ENCODE assay signal across 11 mouse cellular contexts in genomic region chr11:98339679-98340287, GRCm38 (mm10). TPM values are rescaled to one million over a fixed set of nuclear protein-coding genes. Genes with fewer than 3 reads are reported as not detected.
DNase-seq lines count a peak whose midpoint lies in the region; ATAC-seq lines count a peak whose summit lies in the region.
"Had no signal": no experiment of that assay in that cellular context is flagged by ENCODE, and none has a peak within 500 bp of the region (broad histone marks: within the 10 kb centered on the region; RNA-seq: fewer than 3 reads in every experiment).

No protein-coding gene starts in this region.

- 10% methylated on average over 11 of the region's 11 CpGs for WGBS in heart, embryonic 11.5 days (ENCODE audit: insufficient replicate concordance)
- 7% methylated on average over 11 of the region's 11 CpGs for WGBS in forebrain, embryonic 11.5 days
- WGBS in liver, embryonic 15.5 days (ENCODE audit: insufficient replicate concordance): 10% methylated on average over 11 of the region's 11 CpGs

- 0 out of 2 replicates have a peak, but pooled peaks have one; percentile 20 for ATAC-seq in heart, embryonic 11.5 days (replicated peaks; ENCODE audit: insufficient number of reproducible peaks, low FRiP score, low TSS enrichment)
- ATAC-seq in forebrain, embryonic 11.5 days (replicated peaks; ENCODE audit: low FRiP score): no peak
- no peak for ATAC-seq in liver, embryonic 15.5 days (ENCODE audit: insufficient read depth)

- no peaks in the 10 kb centered on the region for H3K36me3 ChIP-seq in heart, embryonic 11.5 days (ENCODE audit: control insufficient read depth, insufficient read depth, low read length)
- H3K36me3 ChIP-seq in forebrain, embryonic 11.5 days (ENCODE audit: control insufficient read depth, insufficient read depth, low read length): no peaks in the 10 kb centered on the region
- no peaks in the 10 kb centered on the region for H3K36me3 ChIP-seq in liver, embryonic 15.5 days (replicated peaks)

- peaks cover 5% of the 10 kb centered on the region for H3K4me1 ChIP-seq in heart, embryonic 11.5 days (ENCODE audit: control insufficient read depth, insufficient read depth, low read length)
- peaks cover 20% of the 10 kb centered on the region for H3K4me1 ChIP-seq in forebrain, embryonic 11.5 days (replicated peaks; ENCODE audit: control insufficient read depth, insufficient read depth, low read length)
- peaks cover 21% of the 10 kb centered on the region for H3K4me1 ChIP-seq in liver, embryonic 15.5 days (replicated peaks)

- intact Hi-C loops in heart, postnatal 14 days (cut with DNase I): no loop called here

- no peak overlapping the region for H3K27ac ChIP-seq in heart, embryonic 11.5 days (ENCODE audit: low read depth, low read length)
- H3K27ac ChIP-seq in forebrain, embryonic 11.5 days (ENCODE audit: low read depth, low read length): 0 out of 2 replicates have a peak overlapping the region, but pooled peaks have one; percentile 12
- H3K27ac ChIP-seq in liver, embryonic 15.5 days (replicated peaks): no peak overlapping the region

- DNase-seq in heart, postnatal 14 days: no peak
- DNase-seq in A20 (ENCODE audit: low read depth, low spot score): peak; percentile 55
- DNase-seq in forebrain, embryonic 11.5 days (ENCODE audit: low spot score): no peak
- DNase-seq in Muller cell, postnatal 12 days (ENCODE audit: inconsistent ontology term): no peak
- no peak for DNase-seq in urinary bladder, postnatal 25 days (ENCODE audit: low spot score)
- DNase-seq in layer of hippocampus, postnatal 36 days: no peak
- DNase-seq: adrenal gland, postnatal 10 days had no signal

- H3K27me3 ChIP-seq in heart, embryonic 11.5 days (ENCODE audit: control insufficient read depth, insufficient read depth, low read length): peaks cover 76% of the 10 kb centered on the region
- H3K27me3 ChIP-seq in forebrain, embryonic 11.5 days (ENCODE audit: control insufficient read depth, insufficient read depth, low read length): peaks cover 77% of the 10 kb centered on the region
- peaks cover 95% of the 10 kb centered on the region for H3K27me3 ChIP-seq in liver, embryonic 15.5 days

- H3K9me3 ChIP-seq in heart, embryonic 11.5 days (replicated peaks; ENCODE audit: control insufficient read depth, low read length): no peaks in the 10 kb centered on the region
- H3K9me3 ChIP-seq in forebrain, embryonic 11.5 days (ENCODE audit: control insufficient read depth, low read length): no peaks in the 10 kb centered on the region
- no peaks in the 10 kb centered on the region for H3K9me3 ChIP-seq in liver, embryonic 15.5 days (replicated peaks)

- H3K4me2 ChIP-seq in heart, embryonic 11.5 days: peak overlapping the region; percentile 91
- H3K4me2 ChIP-seq in forebrain, embryonic 11.5 days (ENCODE audit: low read depth, low read length, severe bottlenecking): peak overlapping the region; percentile 81; the same call in 1 of the 2 replicates
- H3K4me2 ChIP-seq in liver, embryonic 15.5 days: peak overlapping the region; percentile 65; the same call in 1 of the 2 replicates

- peak overlapping the region; percentile 47 for H3K4me3 ChIP-seq in heart, embryonic 11.5 days (ENCODE audit: low read depth, low read length)
- no peak overlapping the region for H3K4me3 ChIP-seq in forebrain, embryonic 11.5 days (ENCODE audit: low read depth, low read length)
- H3K4me3 ChIP-seq in liver, embryonic 15.5 days (replicated peaks): no peak overlapping the region

- H3K9ac ChIP-seq in heart, embryonic 11.5 days (ENCODE audit: low read depth, low read length): 0 out of 2 replicates have a peak overlapping the region, but pooled peaks have one; percentile 44
- H3K9ac ChIP-seq in forebrain, embryonic 11.5 days (ENCODE audit: low read length): no peak overlapping the region; the same call in 1 of the 2 replicates
- H3K9ac ChIP-seq in liver, embryonic 15.5 days: no peak overlapping the region

RNA-seq across cellular contexts. Expression of gene Ppp1r1b, which starts 8.4 kb away (rescaled TPM):
- polyA plus RNA-seq in heart, embryonic 11.5 days (2014; fragmentation: Nextera tagmentation; extraction: Ambion mirVana): 13.6 and 15.3 TPM in 2 replicates
- total RNA-seq in heart, postnatal 14 days (2021): 1 to 10 TPM; 1.8 to 3.0 TPM
- polyA plus RNA-seq in forebrain, embryonic 11.5 days (2014; fragmentation: Nextera tagmentation; extraction: Ambion mirVana): 0.29 and 0.41 TPM in 2 replicates
- 0.59 and 0.93 TPM in 2 replicates for polyA plus RNA-seq in liver, embryonic 15.5 days (2015; fragmentation: Nextera tagmentation; extraction: Ambion mirVana)
- total RNA-seq in layer of hippocampus, postnatal 36 days (2021): 10 to 100 TPM; 48.8 to 50.8 TPM
- total RNA-seq: megakaryocyte, adult 5-6 weeks had no signal

RNA-seq across cellular contexts. Expression of gene Neurod2, which starts 10.3 kb away (rescaled TPM):
- 0.07 and 0.13 TPM in 2 replicates for polyA plus RNA-seq in heart, embryonic 11.5 days (2014; fragmentation: Nextera tagmentation; extraction: Ambion mirVana)
- total RNA-seq in heart, postnatal 14 days (2021): not detected
- 3.8 and 5.8 TPM in 2 replicates for polyA plus RNA-seq in forebrain, embryonic 11.5 days (2014; fragmentation: Nextera tagmentation; extraction: Ambion mirVana)
- polyA plus RNA-seq in liver, embryonic 15.5 days (2015; fragmentation: Nextera tagmentation; extraction: Ambion mirVana): not detected in 2 replicates
- total RNA-seq in layer of hippocampus, postnatal 36 days (2021): 100 to 1,000 TPM; 156 to 162 TPM
- total RNA-seq: adrenal gland, postnatal 10 days; megakaryocyte, adult 5-6 weeks had no signal
- polyA plus RNA-seq: gonadal fat pad, adult 2 months had no signal

RNA-seq across cellular contexts. Expression of gene Stard3, which starts 18.4 kb away (rescaled TPM):
- polyA plus RNA-seq in heart, embryonic 11.5 days (2014; fragmentation: Nextera tagmentation; extraction: Ambion mirVana): 39.6 and 40.6 TPM in 2 replicates
- total RNA-seq in heart, postnatal 14 days (2021): 10 to 100 TPM; 21.7 to 23.3 TPM
- 38.1 and 39.9 TPM in 2 replicates for polyA plus RNA-seq in forebrain, embryonic 11.5 days (2014; fragmentation: Nextera tagmentation; extraction: Ambion mirVana)
- polyA plus RNA-seq in liver, embryonic 15.5 days (2015; fragmentation: Nextera tagmentation; extraction: Ambion mirVana): 16.4 and 19.6 TPM in 2 replicates
- total RNA-seq in layer of hippocampus, postnatal 36 days (2021): 10 to 100 TPM; 31.3 to 34.5 TPM

RNA-seq across cellular contexts. Expression of gene Tcap, which starts 43.8 kb away (rescaled TPM):
- 149 and 151 TPM in 2 replicates for polyA plus RNA-seq in heart, embryonic 11.5 days (2014; fragmentation: Nextera tagmentation; extraction: Ambion mirVana)
- total RNA-seq in heart, postnatal 14 days (2021): 100 to 1,000 TPM; 841 to 967 TPM
- polyA plus RNA-seq in forebrain, embryonic 11.5 days (2014; fragmentation: Nextera tagmentation; extraction: Ambion mirVana): not detected in 2 replicates
- polyA plus RNA-seq in liver, embryonic 15.5 days (2015; fragmentation: Nextera tagmentation; extraction: Ambion mirVana): 1.1 and 1.7 TPM in 2 replicates
- total RNA-seq in layer of hippocampus, postnatal 36 days (2021): 1 to 10 TPM in 1 of 2 experiments, under 1 TPM in 1; 0.83 to 1.4 TPM
- total RNA-seq: megakaryocyte, adult 5-6 weeks had no signal

RNA-seq across cellular contexts. Expression of gene Pnmt, which starts 46.5 kb away (rescaled TPM):
- 3.9 and 4.8 TPM in 2 replicates for polyA plus RNA-seq in heart, embryonic 11.5 days (2014; fragmentation: Nextera tagmentation; extraction: Ambion mirVana)
- under 1 TPM; 0.41 to 0.61 TPM for total RNA-seq in heart, postnatal 14 days (2021)
- not detected in 2 replicates for polyA plus RNA-seq in forebrain, embryonic 11.5 days (2014; fragmentation: Nextera tagmentation; extraction: Ambion mirVana)
- not detected in 2 replicates for polyA plus RNA-seq in liver, embryonic 15.5 days (2015; fragmentation: Nextera tagmentation; extraction: Ambion mirVana)
- total RNA-seq in layer of hippocampus, postnatal 36 days (2021): not detected
- total RNA-seq: megakaryocyte, adult 5-6 weeks had no signal
